Mouse (Mus musculus) limb, embryonic 14.5 days (tissue): ENCODE data around the gene Zfp995. TPM values are rescaled to one million over a fixed set of nuclear protein-coding genes. Genes with fewer than 3 reads are reported as not detected.
A peak's percentile ranks its signal among the peaks of the same experiment; 100 is the strongest.
"Not testable (repeated sequence)": the region's sequence is repeated elsewhere in the genome, so short reads cannot be mapped to it uniquely, and the experiment has no call there.

Source experiments
- ATAC-seq: fragments of 200-750 bp; cut with Nextera tagmentation; 2 replicates; pipeline ENCODE4 v1.8.0; 2017; ENCODE audit warnings: low read depth, moderate number of reproducible peaks, moderate TSS enrichment; ENCODE audit not compliant: low FRiP score
- DNase-seq: peaks from one replicate; pipeline ENCODE4 v3.0.0-alpha.2; 2015; ENCODE audit warnings: low spot score
- H3K27ac ChIP-seq: fragments of 300-500 bp; sonication (generic); replicated peaks from 2 replicates; pipeline ENCODE4 v1.5.1; 2014; ENCODE audit warnings: low read depth, mild to moderate bottlenecking, low read length, moderate library complexity, mixed read lengths
- H3K27me3 ChIP-seq: fragments of 300-500 bp; sonication (generic); 2 replicates; pipeline ENCODE4 v1.6.1; 2014; ENCODE audit warnings: low read length, mixed read lengths; ENCODE audit not compliant: control insufficient read depth, insufficient read depth
- H3K36me3 ChIP-seq: fragments of 300-500 bp; sonication (generic); 2 replicates; pipeline ENCODE4 v1.6.1; 2014; ENCODE audit warnings: mild to moderate bottlenecking, low read length, moderate library complexity, mixed read lengths; ENCODE audit not compliant: control insufficient read depth, insufficient read depth
- H3K4me1 ChIP-seq: fragments of 300-500 bp; sonication (generic); 2 replicates; pipeline ENCODE4 v1.6.1; 2014; ENCODE audit warnings: antibody characterized with exemption, low read length, mixed read lengths; ENCODE audit not compliant: control insufficient read depth, insufficient read depth
- H3K4me2 ChIP-seq: fragments of 300-500 bp; sonication (generic); replicated peaks from 2 replicates; pipeline ENCODE4 v1.6.1; 2014; ENCODE audit warnings: low read depth, mild to moderate bottlenecking, low read length, moderate library complexity; ENCODE audit not compliant: severe bottlenecking
- H3K4me3 ChIP-seq: fragments of 300-500 bp; sonication (generic); replicated peaks from 2 replicates; pipeline ENCODE4 v1.5.1; 2014; ENCODE audit warnings: low read length
- H3K9ac ChIP-seq: fragments of 300-500 bp; sonication (generic); 2 replicates; pipeline ENCODE4 v1.6.1; 2014; ENCODE audit warnings: mild to moderate bottlenecking, low read depth, low read length, moderate library complexity; ENCODE audit not compliant: severe bottlenecking
- H3K9me3 ChIP-seq: fragments of 300-500 bp; sonication (generic); 2 replicates; pipeline ENCODE4 v1.6.1; 2016; ENCODE audit warnings: low read length; ENCODE audit not compliant: control insufficient read depth
- POLR2A ChIP-seq: fragments of 200-500 bp; IDR thresholded peaks from 2 replicates; pipeline ENCODE4 v1.8.0; 2012; ENCODE audit warnings: inconsistent platforms, mild to moderate bottlenecking, moderate library complexity, borderline replicate concordance; ENCODE audit not compliant: insufficient read depth, insufficient read length; ENCODE audit errors: extremely low read depth
- WGBS: fragments of 180-500 bp; shearing (Covaris S2); extraction: QIAGEN DNeasy Blood & Tissue Kit; methylation state at CpG from one replicate; pipeline ENCODE4 v1.1.7; 2014; 5-methylcytosine and 5-hydroxymethylcytosine counted together
- polyA plus RNA-seq, 2 experiments: library from polyadenylated mRNA; depleted of rRNA in 1 of 2; stranded (reverse) in 1 of 2; unstranded in 1 of 2; fragments of >200 nt; fragmentation: Nextera tagmentation in 1 of 2; extraction: Ambion mirVana in 1 of 2; gene quantifications; 2 replicates each; pipeline versions ENCODE4 v1.2.1 to v1.2.3; 2012 to 2014

Gene Zfp995
- polyA plus RNA-seq (2012; rRNA removed) (2.8 and 4.1 TPM in 2 replicates), polyA plus RNA-seq (2014; fragmentation: Nextera tagmentation; extraction: Ambion mirVana) (9.0 and 9.3 TPM in 2 replicates)

GRCm38 (mm10) chr17:21909456-21910052 lies at the start of gene Zfp995:
Gene Zfp995 (minus strand): TSS chr17:21909926.
- WGBS: 3% methylated on average over 24 of the region's 24 CpGs
- H3K4me1 ChIP-seq, H3K27ac ChIP-seq, H3K9me3 ChIP-seq, H3K36me3 ChIP-seq, H3K27me3 ChIP-seq: not testable (repeated sequence)
- H3K9ac ChIP-seq: peak within 1 kb of the TSS; percentile 78
- DNase-seq: peak; percentile 49
- peak within 1 kb of the TSS; percentile 62 for H3K4me2 ChIP-seq
- ATAC-seq: peak; percentile 98
- peak within 1 kb of the TSS; percentile 59 for H3K4me3 ChIP-seq

GRCm38 (mm10) chr17:21909039-21909438 lies 687 bp downstream of the Zfp995 start:
- Histone ChIP-seq H3K4me1 (no peaks in the 10 kb centered on the region), H3K4me2 (peak overlapping the region; percentile 62), H3K4me3 (peak overlapping the region; percentile 59), H3K27me3 (no peaks in the 10 kb centered on the region), H3K27ac (no peak overlapping the region), H3K36me3 (no peaks in the 10 kb centered on the region), H3K9me3 (no peaks in the 10 kb centered on the region), H3K9ac (peak overlapping the region; percentile 78)
- DNase-seq (no peak), ATAC-seq (peak; percentile 63)
- 3% methylated on average over 3 of the region's 3 CpGs for WGBS
- no peak for TF ChIP-seq POLR2A

DNA sequence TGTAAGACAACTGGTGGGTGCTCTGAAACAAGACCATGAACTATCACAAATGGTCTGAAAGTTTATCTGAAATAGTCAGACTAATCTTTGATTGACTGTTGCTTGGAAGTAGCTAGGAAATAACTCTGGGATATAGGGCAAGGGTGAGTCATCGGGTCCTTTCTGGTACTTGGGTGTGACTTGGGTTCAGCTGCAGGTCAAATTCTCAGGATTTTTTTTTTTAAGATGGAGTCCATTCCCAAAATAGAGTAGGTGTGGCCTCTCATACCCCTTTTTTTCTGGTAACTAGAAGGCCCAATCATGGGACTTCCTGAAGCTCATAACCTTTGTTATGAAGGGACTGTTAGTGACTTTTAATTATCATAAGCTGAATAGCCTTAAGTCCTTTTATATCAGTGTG lies 38.5 kb downstream of the Zfp995 start:
- no peaks in the 10 kb centered on the region for H3K9me3 ChIP-seq
- 76% methylated on average over 1 of the region's 1 CpGs for WGBS

DNA sequence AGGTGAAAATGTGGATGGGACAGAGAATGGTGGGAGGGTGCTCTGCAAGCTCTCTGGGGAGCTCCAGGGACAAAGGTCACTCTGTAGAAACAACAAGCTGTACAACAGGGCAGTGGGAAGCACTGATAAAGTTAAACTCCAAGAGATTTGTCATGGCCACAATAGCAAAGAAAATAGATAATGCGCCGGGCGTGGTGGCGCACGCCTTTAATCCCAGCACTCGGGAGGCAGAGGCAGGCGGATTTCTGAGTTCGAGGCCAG lies 63.5 kb downstream of the Zfp995 start:
- ATAC-seq, H3K4me3 ChIP-seq, H3K9me3 ChIP-seq, H3K9ac ChIP-seq, DNase-seq, H3K4me1 ChIP-seq, H3K36me3 ChIP-seq, H3K27me3 ChIP-seq, H3K27ac ChIP-seq, H3K4me2 ChIP-seq: not testable (repeated sequence)
- 95% methylated on average over 8 of the region's 8 CpGs for WGBS

More for the DNA sequence above, 38.5 kb downstream of the Zfp995 start:
- DNase-seq (no peak), ATAC-seq (no peak)
- Histone ChIP-seq H3K36me3 (no peaks in the 10 kb centered on the region), H3K4me1 (no peaks in the 10 kb centered on the region), H3K27ac (no peak overlapping the region), H3K9ac (no peak overlapping the region), H3K27me3 (no peaks in the 10 kb centered on the region), H3K4me2 (no peak overlapping the region), H3K4me3 (no peak overlapping the region)
- TF ChIP-seq POLR2A: no peak

DNA sequence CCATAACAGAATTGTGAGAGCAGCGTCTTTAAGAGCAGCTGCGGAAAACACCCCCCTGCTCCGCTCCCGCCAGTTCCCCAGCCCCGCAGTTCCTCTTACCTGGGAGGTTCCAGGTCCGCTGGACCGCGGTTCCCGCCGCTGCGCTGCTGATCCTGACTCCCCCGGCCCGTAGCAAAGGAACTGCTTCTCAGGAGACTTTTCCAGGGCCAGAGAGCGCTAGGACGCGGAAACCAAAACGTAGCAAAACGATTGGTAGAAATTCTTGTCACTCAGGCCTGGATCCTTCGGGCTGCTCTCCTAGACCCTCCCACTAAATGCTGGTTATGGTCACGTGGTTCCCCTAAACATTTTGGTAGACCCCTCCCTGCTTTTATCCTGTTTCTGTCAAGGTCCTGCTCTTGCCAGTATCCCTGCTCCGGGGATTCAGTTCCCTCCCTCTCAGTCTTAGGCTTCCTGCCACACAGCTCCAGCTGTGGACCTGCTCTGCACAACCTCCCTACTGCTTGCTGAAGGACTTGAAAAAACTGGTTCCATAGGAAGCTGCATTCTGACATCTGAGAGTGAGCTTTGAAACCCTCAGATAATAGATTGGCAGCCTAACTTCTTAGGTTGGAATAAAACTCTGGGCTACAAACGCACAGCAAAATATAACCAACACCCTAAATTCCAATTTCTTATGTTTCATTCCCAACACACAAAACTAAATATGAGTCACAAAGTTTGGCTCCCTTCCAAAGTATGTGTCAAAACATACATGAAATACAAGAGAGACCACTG lies 64.0 kb downstream of the Zfp995 start, which contains the start of gene Zfp820:
Gene Zfp820, minus strand, starts transcription at position 228 of the 777 bp plus-strand sequence.
- H3K4me2 ChIP-seq: peak within 1 kb of the TSS; percentile 51
- DNase-seq: peak; percentile 97
- H3K27ac ChIP-seq: peak within 1 kb of the TSS; percentile 80
- H3K4me1 ChIP-seq: no peaks in the 10 kb centered on the region
- peak within 1 kb of the TSS; percentile 65 for H3K4me3 ChIP-seq
- peak within 1 kb of the TSS; percentile 68 for H3K9ac ChIP-seq
- H3K9me3 ChIP-seq: no peaks in the 10 kb centered on the region
- peak; percentile 98 for ATAC-seq
- TF ChIP-seq POLR2A: 0 out of 2 replicates have a peak, but pooled peaks have one; percentile 41
- H3K27me3 ChIP-seq: no peaks in the 10 kb centered on the region
- 2% methylated on average over 21 of the region's 22 CpGs for WGBS
- no peaks in the 10 kb centered on the region for H3K36me3 ChIP-seq
